Mouse (Mus musculus) olfactory bulb, adult 2 months (tissue): ENCODE results near the gene Sh3rf1.

Source experiments
- CTCF ChIP-seq: fragments of 200-500 bp; IDR thresholded peaks from 2 replicates; pipeline ENCODE4 v1.5.1; 2012; ENCODE audit warnings: low read depth, mild to moderate bottlenecking, low read length, moderate library complexity; ENCODE audit not compliant: insufficient read depth
- POLR2A ChIP-seq: fragments of 200-500 bp; IDR thresholded peaks from 2 replicates; pipeline ENCODE4 v1.6.1; 2012; ENCODE audit warnings: mild to moderate bottlenecking, low read depth, low read length, moderate library complexity; ENCODE audit not compliant: insufficient read depth

DNA sequence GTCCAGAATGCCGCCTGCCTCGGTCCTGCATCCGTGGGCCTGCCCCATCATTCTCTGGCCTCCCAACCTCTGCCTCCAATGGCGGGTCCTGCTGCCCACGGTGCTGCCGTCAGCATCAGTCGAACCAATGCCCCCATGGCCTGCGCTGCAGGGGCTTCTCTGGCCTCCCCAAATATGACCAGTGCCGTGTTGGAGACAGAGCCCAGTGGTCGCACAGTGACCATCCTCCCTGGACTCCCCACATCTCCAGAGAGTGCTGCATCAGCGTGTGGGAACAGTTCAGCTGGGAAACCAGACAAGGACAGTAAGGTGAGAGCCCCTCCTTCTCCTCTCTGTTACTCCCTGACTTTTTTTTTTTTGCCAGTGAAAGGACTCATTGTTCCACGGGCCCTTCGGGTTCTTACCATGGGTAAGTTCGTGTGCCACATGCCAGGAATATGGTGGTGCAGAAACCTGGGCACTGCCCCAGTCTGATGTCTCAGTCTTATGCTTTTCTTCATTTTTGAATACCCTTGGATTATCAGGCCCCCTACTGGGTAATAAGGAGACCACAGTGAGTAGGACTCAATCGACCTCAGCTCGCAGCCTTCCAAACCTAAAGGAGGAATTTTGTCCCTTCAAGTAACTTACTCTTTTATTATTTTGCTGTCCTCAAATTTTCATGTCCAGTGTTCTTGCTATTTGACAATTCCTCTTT lies 150.5 kb downstream of the Sh3rf1 start:
- no peak for TF ChIP-seq CTCF
- no peak for TF ChIP-seq POLR2A
